ENCODE assay signal across 8 mouse cellular contexts in the genomic region with DNA sequence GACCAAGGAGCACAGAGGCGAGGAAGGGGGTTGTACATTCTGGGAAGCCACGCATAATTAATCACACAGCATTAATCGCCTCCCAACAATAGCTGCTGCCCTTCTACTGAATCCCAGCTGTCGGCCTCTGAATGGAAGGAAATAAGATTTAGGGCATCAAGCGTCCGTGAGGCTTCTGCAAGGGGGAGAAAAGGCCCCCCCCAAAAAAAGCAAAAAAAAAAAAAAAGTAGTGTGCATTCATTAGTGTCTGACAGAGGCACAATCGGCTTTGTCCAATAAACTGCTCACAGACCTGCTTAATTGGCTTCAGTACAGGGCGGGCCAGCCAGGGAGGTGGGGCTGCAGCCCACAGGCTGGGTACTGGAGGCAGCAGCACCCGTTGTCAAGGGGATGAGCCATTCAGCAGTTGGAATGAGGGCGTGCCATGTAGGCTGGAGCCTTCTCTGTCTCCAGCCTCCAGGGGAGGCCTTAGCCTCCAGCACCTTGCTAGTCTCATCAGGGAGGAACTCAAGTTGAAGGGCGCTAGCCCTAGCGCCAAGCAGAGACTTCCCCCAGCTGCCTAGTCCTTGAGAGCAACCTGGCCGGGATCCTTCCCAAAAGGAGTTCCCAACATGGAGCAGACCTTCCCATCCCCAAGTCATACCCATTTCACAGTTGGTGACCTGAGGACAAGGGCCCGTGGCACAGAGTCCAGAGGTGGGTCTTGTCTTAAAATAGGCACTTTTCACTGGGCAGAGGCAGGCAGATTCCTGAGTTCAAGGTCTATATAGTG. TPM values are rescaled to one million over a fixed set of nuclear protein-coding genes. Genes with fewer than 3 reads are reported as not detected.
DNase-seq lines count a peak whose midpoint lies in the region; ATAC-seq and TF ChIP-seq lines count a peak whose summit lies in the region.

No protein-coding gene starts in this region.

- H3K27me3 ChIP-seq in ES-Bruce4 (ENCODE audit: control insufficient read depth, insufficient read depth, low read length, poor library complexity, severe bottlenecking): no peaks in the 10 kb centered on the region
- H3K27me3 ChIP-seq in forebrain, embryonic 14.5 days (replicated peaks; ENCODE audit: control insufficient read depth, insufficient read depth, low read length): no peaks in the 10 kb centered on the region
- H3K27me3 ChIP-seq in kidney, postnatal 0 days (ENCODE audit: insufficient read depth, low read length): no peaks in the 10 kb centered on the region
- H3K27me3 ChIP-seq in lung, embryonic 15.5 days: no peaks in the 10 kb centered on the region

- H3K27ac ChIP-seq in ES-Bruce4 (ENCODE audit: insufficient read depth, low read length): peak overlapping the region; percentile 19; the same call in 1 of the 2 replicates
- H3K27ac ChIP-seq in forebrain, embryonic 14.5 days (ENCODE audit: low read depth, low read length): peak overlapping the region; percentile 95
- peak overlapping the region; percentile 84; the same call in 1 of the 2 replicates for H3K27ac ChIP-seq in kidney, postnatal 0 days
- H3K27ac ChIP-seq in lung, embryonic 15.5 days: peak overlapping the region; percentile 91

- no peaks in the 10 kb centered on the region for H3K36me3 ChIP-seq in ES-Bruce4 (ENCODE audit: control insufficient read depth, insufficient read depth, low read length, poor library complexity, severe bottlenecking)
- peaks cover 3% of the 10 kb centered on the region; the same call in 1 of the 2 replicates for H3K36me3 ChIP-seq in forebrain, embryonic 14.5 days (ENCODE audit: control insufficient read depth, insufficient read depth, low read length)
- H3K36me3 ChIP-seq in kidney, postnatal 0 days (ENCODE audit: insufficient read depth, low read length): no peaks in the 10 kb centered on the region
- no peaks in the 10 kb centered on the region for H3K36me3 ChIP-seq in lung, embryonic 15.5 days

- peak; percentile 59 to 60 for DNase-seq in adrenal gland, adult (ENCODE audit: inconsistent age in 2 of 2, low spot score in 1 of 2)
- no peak for DNase-seq in adrenal gland, postnatal 4 days (ENCODE audit: low spot score in 2 of 2)
- peak; percentile 97 for DNase-seq in forebrain, embryonic 14.5 days (ENCODE audit: low spot score)
- DNase-seq in kidney, postnatal 0 days (ENCODE audit: low spot score): peak; percentile 97
- peak; percentile 41 to 50 for DNase-seq in right cerebral cortex, adult 2 months (ENCODE audit: low spot score in 2 of 2)

- TF ChIP-seq EP300 in ES-Bruce4 (IDR thresholded peaks at IDR 0.05; ENCODE audit: insufficient read depth, low read depth, low read length): peak; percentile 86

- TF ChIP-seq CTCF in ES-Bruce4 (IDR thresholded peaks at IDR 0.05; ENCODE audit: low read depth, low read length): no peak
- TF ChIP-seq CTCF in kidney, postnatal 0 days (IDR thresholded peaks at IDR 0.05; ENCODE audit: low read depth): no peak

- no peak overlapping the region for H3K4me3 ChIP-seq in ES-Bruce4 (ENCODE audit: low read depth, low read length)
- peak overlapping the region; percentile 73 for H3K4me3 ChIP-seq in forebrain, embryonic 14.5 days (ENCODE audit: low read depth, low read length)
- peak overlapping the region; percentile 80 for H3K4me3 ChIP-seq in kidney, postnatal 0 days (replicated peaks; ENCODE audit: low read depth, low read length)
- peak overlapping the region; percentile 78 for H3K4me3 ChIP-seq in lung, embryonic 15.5 days

- peaks cover 7% of the 10 kb centered on the region for H3K4me1 ChIP-seq in ES-Bruce4 (ENCODE audit: control insufficient read depth, insufficient read depth, low read length)
- peaks cover 63% of the 10 kb centered on the region for H3K4me1 ChIP-seq in forebrain, embryonic 14.5 days (ENCODE audit: control insufficient read depth, insufficient read depth, low read length)
- H3K4me1 ChIP-seq in kidney, postnatal 0 days (replicated peaks; ENCODE audit: insufficient read depth, low read length): peaks cover 68% of the 10 kb centered on the region
- peaks cover 79% of the 10 kb centered on the region for H3K4me1 ChIP-seq in lung, embryonic 15.5 days

- peak overlapping the region; percentile 80 for H3K4me2 ChIP-seq in forebrain, embryonic 14.5 days (ENCODE audit: low read length)
- peak overlapping the region; percentile 89 for H3K4me2 ChIP-seq in kidney, postnatal 0 days (ENCODE audit: low read length)
- H3K4me2 ChIP-seq in lung, embryonic 15.5 days: peak overlapping the region; percentile 75

- no peaks in the 10 kb centered on the region for H3K9me3 ChIP-seq in ES-Bruce4 (replicated peaks; ENCODE audit: control insufficient read depth, insufficient read depth, low read length, poor library complexity, severe bottlenecking)
- no peaks in the 10 kb centered on the region for H3K9me3 ChIP-seq in forebrain, embryonic 14.5 days (replicated peaks; ENCODE audit: control insufficient read depth, low read length)
- H3K9me3 ChIP-seq in kidney, postnatal 0 days (replicated peaks; ENCODE audit: low read length): no peaks in the 10 kb centered on the region
- no peaks in the 10 kb centered on the region for H3K9me3 ChIP-seq in lung, embryonic 15.5 days

- no peak for TF ChIP-seq POLR2A in ES-Bruce4 (IDR thresholded peaks at IDR 0.05; ENCODE audit: insufficient read depth, low read length)

- H3K9ac ChIP-seq in ES-Bruce4 (ENCODE audit: low read depth, poor library complexity, severe bottlenecking): no peak overlapping the region
- peak overlapping the region; percentile 91 for H3K9ac ChIP-seq in forebrain, embryonic 14.5 days (ENCODE audit: low read length)
- no peak overlapping the region for H3K9ac ChIP-seq in kidney, postnatal 0 days (ENCODE audit: low read depth, low read length)
- peak overlapping the region; percentile 82; the same call in 1 of the 2 replicates for H3K9ac ChIP-seq in lung, embryonic 15.5 days

- peak; percentile 84 for ATAC-seq in forebrain, embryonic 14.5 days
- ATAC-seq in kidney, postnatal 0 days (replicated peaks; ENCODE audit: low FRiP score, low read depth): peak; percentile 60
- peak; percentile 6; the same call in 1 of the 2 replicates for ATAC-seq in lung, embryonic 15.5 days (ENCODE audit: borderline replicate concordance, extremely low read depth, low FRiP score, low TSS enrichment)
- no peak for ATAC-seq in erythroblast, adult 5-6 weeks (replicated peaks; ENCODE audit: low FRiP score, poor library complexity, severe bottlenecking)

- WGBS in forebrain, embryonic 14.5 days: 0% methylated on average over 14 of the region's 14 CpGs
- 15% methylated on average over 14 of the region's 14 CpGs for WGBS in kidney, postnatal 0 days
- 28% methylated on average over 14 of the region's 14 CpGs for WGBS in lung, embryonic 15.5 days

RNA-seq across cellular contexts. Expression of a gene that starts 15.7 kb away (rescaled TPM):
- 10 to 100 TPM; 35.1 to 48.7 TPM for total RNA-seq in adrenal gland, postnatal 4 days (2021)
- 31.1 and 31.9 TPM in 2 replicates for polyA plus RNA-seq in ES-Bruce4 (2011; ENCODE audit: insufficient read depth, insufficient read length, low read depth, missing spikeins)
- 30.3 and 32.3 TPM in 2 replicates for polyA plus RNA-seq in forebrain, embryonic 14.5 days (2014; fragmentation: Nextera tagmentation; extraction: Ambion mirVana)
- polyA plus RNA-seq in kidney, postnatal 0 days (2015; fragmentation: Nextera tagmentation; extraction: Ambion mirVana): 12.1 and 12.9 TPM in 2 replicates
- polyA plus RNA-seq in lung, embryonic 15.5 days (2015; fragmentation: Nextera tagmentation; extraction: Ambion mirVana): 22.1 and 23.9 TPM in 2 replicates
- 7.3 and 10.0 TPM in 2 replicates for total RNA-seq in erythroblast, adult 5-6 weeks (2015; ENCODE audit: low replicate concordance)
- total RNA-seq in erythroblast, adult 5-6 weeks (2017; ENCODE audit: low replicate concordance): 3.3 and 4.6 TPM in 2 replicates

RNA-seq across cellular contexts. Expression of a gene that starts 55.8 kb away (rescaled TPM):
- 10 to 100 TPM; 53.7 to 58.6 TPM for total RNA-seq in adrenal gland, postnatal 4 days (2021)
- 51.5 and 55.5 TPM in 2 replicates for polyA plus RNA-seq in ES-Bruce4 (2011; ENCODE audit: insufficient read depth, insufficient read length, low read depth, missing spikeins)
- 23.4 and 24.6 TPM in 2 replicates for polyA plus RNA-seq in forebrain, embryonic 14.5 days (2014; fragmentation: Nextera tagmentation; extraction: Ambion mirVana)
- polyA plus RNA-seq in kidney, postnatal 0 days (2015; fragmentation: Nextera tagmentation; extraction: Ambion mirVana): 16.4 and 16.6 TPM in 2 replicates
- 18.2 and 21.3 TPM in 2 replicates for polyA plus RNA-seq in lung, embryonic 15.5 days (2015; fragmentation: Nextera tagmentation; extraction: Ambion mirVana)
- 12.5 and 18.8 TPM in 2 replicates for total RNA-seq in erythroblast, adult 5-6 weeks (2015; ENCODE audit: low replicate concordance)
- 9.3 and 14.9 TPM in 2 replicates for total RNA-seq in erythroblast, adult 5-6 weeks (2017; ENCODE audit: low replicate concordance)

Comparison
In these comparisons a context has a peak if more than half of its experiments do, and no peak if none do; other contexts are left out.
1. DNase-seq: peak in adrenal gland, adult (2 of 2), forebrain, embryonic 14.5 days (single experiment), kidney, postnatal 0 days (single experiment) and right cerebral cortex, adult 2 months (2 of 2); none in adrenal gland, postnatal 4 days (0 of 2).
2. H3K27ac ChIP-seq: peak in every context shown above with its lines; median percentile 95 in forebrain, embryonic 14.5 days; 91 in lung, embryonic 15.5 days; 84 in kidney, postnatal 0 days; 19 in ES-Bruce4.
3. H3K9ac ChIP-seq: peak in forebrain, embryonic 14.5 days (single experiment) and lung, embryonic 15.5 days (single experiment); none in ES-Bruce4 (single experiment) and kidney, postnatal 0 days (single experiment).
4. Peak in every context shown above with its lines, with median percentiles within 50 percentile points of each other: H3K4me2 ChIP-seq.